Mouse (Mus musculus): ENCODE measurements at regions not wholly inside any gene's neighbourhood (a gene's known extent, or its start where the extent isn't known, plus 50 kb on each side); places are given as distances from the start of the nearest gene placed in this dataset.

DNA sequence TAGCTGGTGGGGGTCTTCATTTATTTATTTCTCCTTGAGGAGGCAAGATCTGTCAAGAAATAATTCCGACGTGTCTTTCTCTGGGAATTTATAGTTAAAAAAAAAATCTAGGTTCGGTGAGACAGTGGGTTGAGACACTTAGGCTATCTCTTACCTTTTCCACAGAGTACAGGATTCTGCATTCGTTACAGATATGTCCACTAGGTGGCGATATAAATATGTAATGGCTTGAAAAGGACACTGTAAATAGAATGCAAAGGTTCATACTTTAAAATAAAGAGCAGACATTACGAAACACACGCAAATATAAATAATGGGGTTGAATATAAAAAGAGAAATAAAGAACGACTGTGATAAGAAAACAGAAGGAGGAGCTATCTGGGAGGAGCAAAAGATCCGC is 517.5 kb downstream of the Cps1 start:
- in situ Hi-C loops (cut with MboI, MseI): loop anchor here in 1 of 2 experiments (25.0 kb wide), 1 partner anchor 1497 kb away; no protein-coding TSS in a partner anchor

DNA sequence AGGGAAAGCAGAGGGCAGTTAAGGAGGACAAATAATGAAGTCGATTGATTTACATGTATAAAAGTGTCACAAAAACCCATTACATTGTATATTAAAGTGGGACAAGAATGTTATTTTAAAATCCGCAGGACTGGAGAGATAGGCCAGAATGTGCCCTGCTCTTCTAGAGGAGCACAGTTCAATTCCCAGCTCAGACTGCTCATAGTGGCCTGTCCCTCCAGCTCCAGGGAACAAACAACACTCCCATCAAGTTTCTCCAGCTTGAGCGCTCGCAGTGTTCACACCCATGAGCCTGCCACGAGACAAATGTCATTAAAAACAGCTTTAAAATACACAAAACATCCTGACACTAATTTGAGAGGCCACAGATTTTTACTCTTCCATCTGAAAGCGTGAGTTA is 517.9 kb downstream of the Cps1 start:
- in situ Hi-C loops (cut with MboI, MseI): loop anchor here in 1 of 2 experiments (25.0 kb wide), 1 partner anchor 1497 kb away; no protein-coding TSS in a partner anchor

DNA sequence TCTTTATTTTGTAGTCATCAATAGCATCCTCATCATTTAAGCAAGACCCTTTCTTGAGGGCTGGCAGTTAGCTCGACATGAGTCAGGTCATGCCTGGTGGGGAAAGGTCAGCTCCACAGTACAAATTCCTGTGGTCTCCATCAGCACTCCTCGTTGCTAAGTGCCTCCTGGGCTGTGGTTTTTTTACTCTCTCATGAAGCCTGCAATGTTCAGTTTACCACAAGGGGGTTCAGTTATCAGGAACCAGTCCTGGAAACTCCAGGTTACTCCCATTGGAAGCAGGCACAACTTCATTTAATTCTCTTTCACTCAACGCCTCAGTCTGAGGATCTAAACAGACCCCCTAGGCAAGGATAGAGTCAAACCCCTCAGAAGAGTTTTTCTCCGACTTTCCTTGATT is 520.8 kb downstream of the Cps1 start:
- in situ Hi-C loops (cut with MboI, MseI): loop anchor here in 1 of 2 experiments (25.0 kb wide), 1 partner anchor 1494 kb away; no protein-coding TSS in a partner anchor
